Mouse (Mus musculus): Measurements from ENCODE around the gene Gm20479. TPM values are rescaled to one million over a fixed set of nuclear protein-coding genes. Genes with fewer than 3 reads are reported as not detected.
A peak's percentile ranks its signal among the peaks of the same experiment; 100 is the strongest.

Gene Gm20479
- polyA plus RNA-seq, 1 experiment: 0.47 TPM

DNA sequence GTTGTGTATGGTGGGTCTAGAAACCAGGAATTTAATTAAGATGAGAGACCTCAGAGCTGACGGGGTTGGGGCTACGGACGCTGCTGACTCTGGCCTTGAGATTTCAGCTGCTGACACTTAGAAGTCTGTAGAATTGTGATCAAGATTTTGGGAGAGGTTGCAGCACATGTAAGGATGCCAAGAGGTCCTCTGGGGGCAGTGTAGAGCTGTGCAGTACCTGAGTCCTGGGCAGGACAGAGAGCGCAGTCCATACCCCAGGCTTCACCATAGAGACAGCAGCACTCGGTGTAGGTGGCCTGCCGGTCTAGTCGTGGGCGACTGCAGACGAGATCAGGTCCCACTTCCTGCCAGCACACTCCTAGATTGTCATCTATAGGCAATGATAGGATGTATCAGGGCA lies 49.7 kb downstream of the Gm20479 start:
- no peak for TF ChIP-seq CTCF (IDR thresholded peaks at IDR 0.05; ENCODE audit: extremely low read depth, insufficient read depth, insufficient read length, insufficient replicate concordance)
- TF ChIP-seq POLR2A (IDR thresholded peaks at IDR 0.05; ENCODE audit: low read depth, low read length): no peak
- no peaks in the 10 kb centered on the region for H3K36me3 ChIP-seq (ENCODE audit: control insufficient read depth, insufficient read depth, low read length)

DNA sequence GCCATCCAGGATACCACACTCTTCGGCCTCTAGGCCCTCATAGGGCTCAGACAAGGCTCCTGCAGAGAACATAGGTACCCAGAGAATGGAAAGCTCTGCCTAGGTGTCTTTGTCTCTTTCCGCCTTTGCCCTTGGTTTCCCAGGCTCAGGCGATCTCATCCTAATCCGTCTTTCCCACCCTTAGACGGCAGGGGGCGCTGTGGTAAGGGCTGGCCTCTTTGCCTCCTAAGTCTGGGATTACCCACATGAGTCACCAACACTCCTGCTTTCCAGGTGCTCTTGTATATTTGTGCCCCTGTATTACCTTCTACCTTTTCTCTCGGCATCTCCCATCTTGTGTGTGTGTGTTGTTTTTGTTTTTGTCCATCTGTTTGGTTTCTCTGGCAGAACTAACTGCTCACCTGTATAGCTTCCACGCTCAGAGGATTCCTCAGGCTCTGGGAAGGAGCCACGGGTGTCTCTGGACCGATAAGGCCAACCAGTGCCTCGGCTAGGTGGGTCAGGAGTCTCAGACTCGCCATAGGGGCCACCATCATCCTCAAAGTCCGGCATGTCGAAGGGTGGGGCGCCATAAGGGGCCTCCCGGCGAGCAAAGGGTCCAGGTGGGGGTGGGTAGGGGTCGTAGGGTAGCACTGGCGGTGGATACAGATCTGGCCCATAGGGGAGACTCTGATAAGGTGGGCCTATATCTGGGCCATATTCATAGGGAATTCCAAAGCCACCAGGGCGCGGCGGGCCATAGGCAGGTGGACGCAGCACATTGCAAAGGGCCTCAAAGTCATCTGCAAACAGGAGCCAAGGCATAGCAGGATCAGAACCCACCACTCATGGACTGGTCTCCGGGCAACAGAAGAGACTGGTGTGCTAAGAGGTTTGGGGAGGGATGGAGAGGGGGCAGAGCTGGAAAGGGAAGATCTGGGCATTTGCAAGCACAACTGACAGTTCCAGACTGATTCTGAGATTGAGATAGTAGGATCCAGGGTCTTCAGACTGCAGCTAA lies 50.8 kb downstream of the Gm20479 start:
- no peak overlapping the region for H3K27ac ChIP-seq (ENCODE audit: insufficient read depth, low read length)
- TF ChIP-seq POLR2A (IDR thresholded peaks at IDR 0.05; ENCODE audit: low read depth, low read length) (no peak), CTCF (IDR thresholded peaks at IDR 0.05; ENCODE audit: extremely low read depth, insufficient read depth, insufficient read length, insufficient replicate concordance) (peak; percentile 39; the same call in 1 of the 2 replicates)
- 80% methylated on average over 24 of the region's 24 CpGs for WGBS
- H3K4me1 ChIP-seq (ENCODE audit: control insufficient read depth, insufficient read depth, insufficient read length): peaks cover 2% of the 10 kb centered on the region; the same call in 1 of the 2 replicates
- no peak overlapping the region for H3K4me3 ChIP-seq (ENCODE audit: extremely low read depth, insufficient read depth, insufficient read length)
- H3K27me3 ChIP-seq (ENCODE audit: control insufficient read depth, insufficient read depth, low read length): no peaks in the 10 kb centered on the region
- no peak for DNase-seq (ENCODE audit: low read depth in 1 of 2, low spot score in 2 of 2)
- H3K36me3 ChIP-seq (ENCODE audit: control insufficient read depth, insufficient read depth, low read length): no peaks in the 10 kb centered on the region

More for the DNA sequence above, 49.7 kb downstream of the Gm20479 start:
- no peak for DNase-seq (ENCODE audit: low read depth in 1 of 2, low spot score in 2 of 2)
- Histone ChIP-seq H3K27ac (ENCODE audit: insufficient read depth, low read length) (no peak overlapping the region), H3K27me3 (ENCODE audit: control insufficient read depth, insufficient read depth, low read length) (no peaks in the 10 kb centered on the region), H3K4me3 (ENCODE audit: extremely low read depth, insufficient read depth, insufficient read length) (no peak overlapping the region), H3K4me1 (ENCODE audit: control insufficient read depth, insufficient read depth, insufficient read length) (peaks cover 2% of the 10 kb centered on the region; the same call in 1 of the 2 replicates)
- 75% methylated on average over 9 of the region's 9 CpGs for WGBS

DNA sequence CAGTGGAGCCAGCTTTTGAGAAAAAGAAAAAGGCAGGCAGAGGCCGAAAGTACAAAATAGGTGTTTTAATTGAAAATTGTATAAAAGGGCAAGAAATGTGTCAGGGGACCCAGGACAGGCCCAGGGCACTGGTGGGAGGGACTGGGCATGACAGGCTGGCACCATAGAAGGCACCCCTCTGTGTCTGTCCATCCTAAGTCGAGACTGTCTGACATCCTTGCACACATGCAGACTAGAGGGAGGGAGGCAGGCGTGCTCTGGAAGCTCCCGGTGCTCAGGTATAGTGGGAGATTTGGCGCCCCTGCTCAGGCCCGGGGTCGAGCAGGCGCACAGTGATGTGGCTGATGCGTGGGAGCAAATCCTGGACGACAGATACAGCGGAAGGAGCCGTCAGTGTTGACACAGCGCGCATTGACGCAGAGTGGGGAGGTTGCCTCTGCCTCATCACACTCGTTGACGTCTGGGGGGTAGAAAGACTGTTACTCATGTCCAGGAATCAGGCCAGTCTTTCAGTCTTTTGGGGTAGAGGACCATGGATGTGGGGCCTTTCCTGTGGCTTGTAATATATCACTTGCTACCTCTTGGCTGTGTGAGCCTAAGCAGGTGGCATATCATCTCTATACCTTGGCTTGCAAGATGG lies 52.0 kb downstream of the Gm20479 start:
- Histone ChIP-seq H3K4me1 (ENCODE audit: control insufficient read depth, insufficient read depth, insufficient read length) (peaks cover 2% of the 10 kb centered on the region; the same call in 1 of the 2 replicates), H3K4me3 (ENCODE audit: extremely low read depth, insufficient read depth, insufficient read length) (no peak overlapping the region), H3K27ac (ENCODE audit: insufficient read depth, low read length) (no peak overlapping the region), H3K36me3 (ENCODE audit: control insufficient read depth, insufficient read depth, low read length) (no peaks in the 10 kb centered on the region), H3K27me3 (ENCODE audit: control insufficient read depth, insufficient read depth, low read length) (no peaks in the 10 kb centered on the region)
- TF ChIP-seq POLR2A (IDR thresholded peaks at IDR 0.05; ENCODE audit: low read depth, low read length): no peak
- TF ChIP-seq CTCF (IDR thresholded peaks at IDR 0.05; ENCODE audit: extremely low read depth, insufficient read depth, insufficient read length, insufficient replicate concordance): no peak
- no peak for DNase-seq (ENCODE audit: low read depth in 1 of 2, low spot score in 2 of 2)
- 82% methylated on average over 17 of the region's 17 CpGs for WGBS

Other genes with a start within 250 kb of the Gm20479 start
- gene Cyp2f2, start 237.5 kb downstream of the Gm20479 start, polyA plus RNA-seq (2012; rRNA removed): 0.12 and 0.34 TPM in 2 replicates
- not detected in 2 replicates for gene Cyp2t4, start 203.7 kb downstream of the Gm20479 start, polyA plus RNA-seq (2012; rRNA removed)
- gene Egln2, start 190.6 kb downstream of the Gm20479 start, polyA plus RNA-seq (2012; rRNA removed): 83.0 and 97.5 TPM in 2 replicates
- gene Rab4b, start 178.5 kb downstream of the Gm20479 start, polyA plus RNA-seq (2012; rRNA removed): 78.8 and 111 TPM in 2 replicates
- gene Gm21983, start 176.3 kb downstream of the Gm20479 start, polyA plus RNA-seq (2012; rRNA removed): not detected in 2 replicates
- gene Mia, start 176.3 kb downstream of the Gm20479 start, polyA plus RNA-seq (2012; rRNA removed): 1.0 and 2.3 TPM in 2 replicates
- 9.5 and 12.1 TPM in 2 replicates for gene BC024978, start 161.6 kb downstream of the Gm20479 start, polyA plus RNA-seq (2012; rRNA removed)
- 93.7 and 142 TPM in 2 replicates for gene Snrpa, start 161.1 kb downstream of the Gm20479 start, polyA plus RNA-seq (2012; rRNA removed)
- 5.9 and 7.0 TPM in 2 replicates for gene Itpkc, start 128.8 kb downstream of the Gm20479 start, polyA plus RNA-seq (2012; rRNA removed)
- gene Coq8b, start 124.4 kb downstream of the Gm20479 start, polyA plus RNA-seq (2012; rRNA removed): 28.9 and 36.4 TPM in 2 replicates
- 6.1 and 7.6 TPM in 2 replicates for gene Numbl, start 99.0 kb downstream of the Gm20479 start, polyA plus RNA-seq (2012; rRNA removed)
- 157 and 164 TPM in 2 replicates for gene Ltbp4, start 19.7 kb downstream of the Gm20479 start, polyA plus RNA-seq (2012; rRNA removed)
- gene Shkbp1, start 1.4 kb downstream of the Gm20479 start, polyA plus RNA-seq (2012; rRNA removed): 130 and 166 TPM in 2 replicates
- gene Sptbn4, start 90.3 kb upstream of the Gm20479 start, polyA plus RNA-seq (2012; rRNA removed): 0.23 and 0.41 TPM in 2 replicates
- gene Blvrb, start 90.6 kb upstream of the Gm20479 start, polyA plus RNA-seq (2012; rRNA removed): 280 and 330 TPM in 2 replicates
- gene Sertad3, start 116.3 kb upstream of the Gm20479 start, polyA plus RNA-seq (2012; rRNA removed): 13.9 and 16.0 TPM in 2 replicates
- gene Sertad1, start 129.5 kb upstream of the Gm20479 start, polyA plus RNA-seq (2012; rRNA removed): 21.9 and 33.0 TPM in 2 replicates
- gene Prx, start 141.9 kb upstream of the Gm20479 start, polyA plus RNA-seq (2012; rRNA removed): 0.68 and 0.72 TPM in 2 replicates
- 0.28 and 0.47 TPM in 2 replicates for gene Hipk4, start 165.8 kb upstream of the Gm20479 start, polyA plus RNA-seq (2012; rRNA removed)
- gene Pld3, start 195.8 kb upstream of the Gm20479 start, polyA plus RNA-seq (2012; rRNA removed): 266 and 280 TPM in 2 replicates
- gene 2310022A10Rik, start 195.8 kb upstream of the Gm20479 start, polyA plus RNA-seq (2012; rRNA removed): 25.9 and 26.5 TPM in 2 replicates
- gene Akt2, start 234.1 kb upstream of the Gm20479 start, polyA plus RNA-seq (2012; rRNA removed): 48.7 and 48.8 TPM in 2 replicates